Mouse (Mus musculus) left cerebral cortex, adult 18-20 months (tissue): ENCODE data around the gene Rasl2-9. TPM values are rescaled to one million over a fixed set of nuclear protein-coding genes. Genes with fewer than 3 reads are reported as not detected.
"Not testable (repeated sequence)": the region's sequence is repeated elsewhere in the genome, so short reads cannot be mapped to it uniquely, and the experiment has no call there.

ENCODE experiments used
- DNase-seq, 2 experiments: peaks; one replicate each; pipeline ENCODE4 v3.0.0; 2021 to 2022; ENCODE audit warnings: low spot score in 2 of 2, mixed read lengths in 1 of 2
- long read RNA-seq, 2 experiments: library from polyadenylated mRNA; stranded (forward); transcript quantifications; one replicate each; pipeline ENCODE4 v2.0.0; 2021
- total RNA-seq, 2 experiments: library from RNA; stranded (reverse); gene quantifications; 2 replicates each; pipeline ENCODE4 v1.2.3; 2021

Gene Rasl2-9
- under 1 TPM; 0.49 to 0.68 TPM for total RNA-seq
- long read RNA-seq, experiment 1: 0 reads
- long read RNA-seq, experiment 2: 0 reads

- DNase-seq: peak; percentile 80 to 85
These were observed at the start of gene Rasl2-9 for GRCm38 (mm10) chr7:5125549-5126406. TSS of gene Rasl2-9 (minus strand) at chr7:5125950.

- not testable (repeated sequence) for DNase-seq
These were observed 23.8 kb upstream of the Rasl2-9 start, which contains the start of gene Vmn1r55 for GRCm38 (mm10) chr7:5149570-5149969. TSS of gene Vmn1r55 (minus strand) at chr7:5149670.

GRCm38 (mm10) chr7:5125078-5125477, 672 bp downstream of the Rasl2-9 start:
- DNase-seq: no peak

GRCm38 (mm10) chr7:5116850-5117249, 8.9 kb downstream of the Rasl2-9 start, which contains the start of gene Rfpl4:
TSS of gene Rfpl4 (minus strand) at chr7:5116950.
- no peak for DNase-seq

- no peak for DNase-seq
These were observed 13.0 kb downstream of the Rasl2-9 start for GRCm38 (mm10) chr7:5112701-5113100.

GRCm38 (mm10) chr7:5109301-5109700, 16.4 kb downstream of the Rasl2-9 start:
- DNase-seq: no peak

GRCm38 (mm10) chr7:5108272-5108671, 17.5 kb downstream of the Rasl2-9 start:
- DNase-seq: no peak

- DNase-seq: no peak
These were observed 23.2 kb downstream of the Rasl2-9 start for GRCm38 (mm10) chr7:5102564-5102963.

- no peak for DNase-seq
These were observed 24.6 kb downstream of the Rasl2-9 start for GRCm38 (mm10) chr7:5101066-5101663.

GRCm38 (mm10) chr7:5099796-5100195, 26.0 kb downstream of the Rasl2-9 start:
- no peak for DNase-seq

GRCm38 (mm10) chr7:5098769-5099168, 27.0 kb downstream of the Rasl2-9 start:
- DNase-seq: no peak

GRCm38 (mm10) chr7:5092831-5093510, 32.8 kb downstream of the Rasl2-9 start:
- peak; percentile 45 to 60 for DNase-seq

- no peak for DNase-seq
These were observed 33.4 kb downstream of the Rasl2-9 start for GRCm38 (mm10) chr7:5092381-5092780.

GRCm38 (mm10) chr7:5091008-5091728, 34.6 kb downstream of the Rasl2-9 start:
- DNase-seq: peak; percentile 43 to 63

- DNase-seq: peak; percentile 55 to 79
These were observed 35.9 kb downstream of the Rasl2-9 start for GRCm38 (mm10) chr7:5089853-5090252.

GRCm38 (mm10) chr7:5087886-5088285, 37.9 kb downstream of the Rasl2-9 start:
- no peak for DNase-seq

GRCm38 (mm10) chr7:5086921-5087440, 38.8 kb downstream of the Rasl2-9 start:
- DNase-seq: no peak

GRCm38 (mm10) chr7:5085512-5085911, 40.2 kb downstream of the Rasl2-9 start:
- DNase-seq: no peak

- no peak for DNase-seq
These were observed 42.2 kb downstream of the Rasl2-9 start for GRCm38 (mm10) chr7:5083325-5084105.

GRCm38 (mm10) chr7:5081939-5082338, 43.8 kb downstream of the Rasl2-9 start:
- no peak for DNase-seq
